Mouse (Mus musculus) embryo, embryonic 11.5 days (tissue): ENCODE data around the gene AL731706.1.

Experiments used
- DNase-seq: peaks from one replicate; pipeline ENCODE4 v3.0.0-alpha.2; 2012; ENCODE audit warnings: low read depth, low spot score

AL731706.1 gene

DNA sequence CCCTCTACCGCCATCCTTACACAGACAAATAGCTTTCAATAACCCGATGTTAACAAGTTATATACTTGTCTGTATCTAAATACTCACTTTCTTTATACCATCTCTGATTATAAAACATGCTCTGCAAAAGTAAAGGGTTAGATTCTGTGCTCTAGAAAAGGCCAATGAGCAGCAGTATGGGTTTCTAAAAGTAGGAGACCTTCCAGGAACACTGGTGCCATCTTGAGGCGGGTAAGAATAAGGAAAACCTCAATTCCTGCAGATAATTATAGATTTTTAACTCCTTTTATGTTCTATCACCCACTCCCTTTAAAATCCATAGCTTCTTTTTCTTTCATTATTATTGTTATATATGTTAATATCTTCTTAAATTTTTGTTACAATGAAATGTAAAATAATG lies 55.3 kb downstream of the AL731706.1 start:
- DNase-seq: no peak

DNA sequence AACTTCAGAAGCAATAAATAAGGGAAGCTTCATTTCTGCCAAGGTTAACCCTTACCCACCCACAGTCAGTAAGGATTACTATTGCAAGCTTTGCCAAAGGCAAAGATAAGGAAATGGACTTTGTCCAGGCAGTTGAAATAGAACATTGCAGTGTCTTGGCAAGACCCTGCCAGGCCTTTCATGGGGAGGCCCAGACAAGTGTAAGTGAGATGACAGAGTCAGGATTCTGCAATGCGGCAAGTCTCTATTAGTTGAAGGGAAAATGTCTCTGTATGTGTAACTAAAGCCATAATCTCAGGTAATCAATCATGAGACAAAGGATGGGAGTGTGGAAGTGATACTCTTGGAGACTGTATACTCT lies 56.5 kb downstream of the AL731706.1 start:
- DNase-seq: no peak

DNA sequence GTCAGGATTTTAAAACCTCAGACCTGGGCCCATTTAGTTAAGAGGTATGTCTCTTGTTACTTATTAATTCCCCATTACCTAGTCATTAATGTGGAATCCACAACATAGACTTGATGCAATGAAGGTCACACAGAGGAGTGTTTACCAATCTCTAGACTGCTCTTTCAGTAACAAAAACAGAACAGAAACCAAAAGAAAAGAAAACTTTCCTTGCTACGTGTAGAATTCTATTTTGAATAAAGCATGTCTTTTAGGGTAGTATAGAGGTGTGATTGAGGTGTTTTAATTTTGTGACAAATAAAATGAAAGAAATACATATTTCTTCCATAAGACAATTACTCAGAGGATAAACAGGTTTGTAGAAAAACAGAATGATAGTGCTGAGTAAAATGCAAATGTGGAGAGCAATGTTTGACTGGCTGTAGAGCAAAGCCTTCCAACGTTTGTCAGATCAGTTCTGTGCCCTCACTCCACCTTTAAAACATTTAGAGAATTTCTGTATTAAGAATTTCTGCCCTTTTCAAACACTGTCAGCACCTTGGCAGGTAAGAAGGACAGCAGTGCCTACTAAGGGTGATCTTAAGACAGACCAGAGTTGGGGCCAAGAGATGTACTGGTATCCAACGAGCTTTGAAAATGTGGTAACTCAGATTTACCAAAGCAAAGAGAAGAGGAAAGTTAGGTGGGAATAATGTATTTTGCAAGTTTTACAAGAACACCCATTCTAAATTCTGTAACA lies 57.0 kb downstream of the AL731706.1 start:
- DNase-seq: no peak

DNA sequence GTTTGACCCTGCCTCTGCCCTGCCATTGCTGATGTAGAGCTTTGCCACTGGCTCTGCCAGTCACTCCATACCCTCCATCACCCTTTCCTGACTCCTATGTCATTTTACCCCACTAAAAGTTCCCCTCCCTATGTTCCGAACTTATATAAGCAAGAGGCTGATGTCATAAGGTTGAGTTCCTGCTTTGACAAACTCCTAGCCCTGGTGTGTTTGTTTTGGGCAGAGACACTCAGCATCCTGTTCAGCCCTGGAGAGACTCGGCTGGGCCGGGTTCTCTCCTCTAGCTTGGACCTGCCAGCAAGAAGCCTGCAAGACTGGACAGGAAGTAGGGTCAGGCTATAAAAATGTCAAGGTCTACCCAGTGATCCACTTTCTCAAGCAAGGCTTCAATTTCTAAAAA lies 58.3 kb downstream of the AL731706.1 start:
- no peak for DNase-seq
